Mouse (Mus musculus) forebrain, embryonic 12.5 days (tissue): ENCODE measurements around the gene Maz. TPM values are rescaled to one million over a fixed set of nuclear protein-coding genes. Genes with fewer than 3 reads are reported as not detected.
A peak's percentile ranks its signal among the peaks of the same experiment; 100 is the strongest.

Experiments used
- ATAC-seq: fragments of 200-750 bp; cut with Nextera tagmentation; 2 replicates; pipeline ENCODE4 v1.8.0; 2017; ENCODE audit warnings: moderate TSS enrichment; ENCODE audit not compliant: low FRiP score
- H3K27ac ChIP-seq: fragments of 300-500 bp; sonication (generic); 2 replicates; pipeline ENCODE4 v1.5.1; 2016; ENCODE audit warnings: mild to moderate bottlenecking
- H3K27me3 ChIP-seq: fragments of 300-500 bp; sonication (generic); 2 replicates; pipeline ENCODE4 v1.6.1; 2016; ENCODE audit warnings: mild to moderate bottlenecking
- H3K36me3 ChIP-seq: fragments of 300-500 bp; sonication (generic); replicated peaks from 2 replicates; pipeline ENCODE4 v1.6.1; 2016; ENCODE audit warnings: mild to moderate bottlenecking
- H3K4me1 ChIP-seq: fragments of 300-500 bp; sonication (generic); 2 replicates; pipeline ENCODE4 v1.6.1; 2016
- H3K4me2 ChIP-seq: fragments of 300-500 bp; sonication (generic); 2 replicates; pipeline ENCODE4 v1.6.1; 2016; ENCODE audit warnings: mild to moderate bottlenecking, moderate library complexity
- H3K4me3 ChIP-seq: fragments of 300-500 bp; sonication (generic); replicated peaks from 2 replicates; pipeline ENCODE4 v1.5.1; 2016; ENCODE audit warnings: mild to moderate bottlenecking
- H3K9ac ChIP-seq: fragments of 300-500 bp; sonication (generic); 2 replicates; pipeline ENCODE4 v1.6.1; 2016; ENCODE audit warnings: mild to moderate bottlenecking
- H3K9me3 ChIP-seq: fragments of 300-500 bp; sonication (generic); 2 replicates; pipeline ENCODE4 v1.6.1; 2016
- WGBS: fragments of 180-500 bp; shearing (Covaris S2); methylation state at CpG from one replicate; pipeline ENCODE4 v1.1.7; 2016; 5-methylcytosine and 5-hydroxymethylcytosine counted together
- polyA plus RNA-seq: library from polyadenylated mRNA; unstranded; fragments of >200 nt; fragmentation: Nextera tagmentation; extraction: Ambion mirVana; gene quantifications from 2 replicates; pipeline ENCODE4 v1.2.1, GENCODE M21; 2016

Gene Maz
- 95.2 and 113 TPM in 2 replicates for polyA plus RNA-seq

DNA sequence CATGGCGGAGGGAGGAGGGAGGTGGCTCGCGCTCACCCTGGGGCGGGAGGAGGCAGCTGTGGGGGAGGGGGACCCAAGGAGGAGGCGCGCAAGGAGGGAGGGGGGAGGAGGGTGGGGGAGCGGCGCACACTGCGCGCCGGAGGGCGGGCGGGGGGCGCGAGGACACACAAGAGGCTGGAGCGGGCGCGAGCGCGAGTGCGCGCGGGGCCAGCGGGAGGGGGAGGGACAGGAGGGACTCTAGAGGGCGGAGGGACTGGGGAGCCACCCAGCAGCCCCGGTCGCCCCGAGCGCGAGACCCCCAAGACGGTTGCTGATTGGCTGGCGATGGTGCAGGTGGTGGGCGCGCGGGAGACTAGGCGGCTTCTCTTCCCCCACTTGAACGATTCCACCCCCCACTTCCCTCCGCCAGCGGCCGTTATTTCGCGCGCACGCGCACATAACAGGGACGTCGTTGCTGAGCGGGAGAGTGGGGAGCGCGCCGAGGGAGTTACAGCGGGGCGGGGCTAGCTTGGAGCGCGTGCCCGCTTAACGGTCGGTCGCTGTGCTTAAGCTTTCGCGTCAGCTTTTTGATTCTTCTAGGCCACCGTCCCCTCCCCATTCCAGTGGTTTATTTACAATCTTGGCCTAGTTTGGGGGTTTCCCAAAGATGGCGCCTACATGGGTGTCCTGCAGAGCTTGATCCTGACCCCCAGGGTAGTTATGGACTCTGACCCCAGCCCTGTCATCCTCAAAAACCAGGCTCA, at the start of gene Maz:
TSS of gene Maz (minus strand) at position 54 of the 743 bp plus-strand sequence.
- under 1% methylated on average over 44 of the region's 63 CpGs for WGBS
- ATAC-seq: peak; percentile 93
- peak within 1 kb of the TSS; percentile 100 for H3K27ac ChIP-seq
- H3K27me3 ChIP-seq: no peaks in the 10 kb centered on the region
- H3K9ac ChIP-seq: peak within 1 kb of the TSS; percentile 100
- peaks cover 71% of the 10 kb centered on the region for H3K36me3 ChIP-seq
- no peaks in the 10 kb centered on the region for H3K9me3 ChIP-seq
- peak within 1 kb of the TSS; percentile 90 for H3K4me2 ChIP-seq
- H3K4me3 ChIP-seq: peak within 1 kb of the TSS; percentile 98
- H3K4me1 ChIP-seq: peaks cover 39% of the 10 kb centered on the region

DNA sequence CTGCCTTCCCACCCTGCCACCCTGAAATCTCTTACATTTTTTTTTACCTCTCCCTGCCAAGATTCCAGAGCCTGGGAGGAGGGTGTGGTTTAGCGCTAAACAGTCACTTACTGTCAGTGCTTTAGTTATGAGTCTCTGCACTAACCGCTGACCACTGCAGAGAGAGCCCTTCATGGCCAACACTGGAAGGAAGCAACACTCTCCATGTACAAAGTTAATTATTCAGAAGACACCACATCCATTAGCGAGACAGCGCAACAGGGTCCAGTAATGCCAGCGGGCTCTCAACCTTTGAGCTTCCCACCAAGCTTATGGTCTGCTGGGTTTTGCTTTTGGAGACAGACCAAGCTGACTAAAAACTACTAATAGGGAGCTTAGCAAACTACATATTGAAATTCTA, 49.4 kb upstream of the Maz start:
- Histone ChIP-seq H3K9ac (no peak overlapping the region), H3K4me3 (no peak overlapping the region), H3K36me3 (no peaks in the 10 kb centered on the region), H3K4me2 (no peak overlapping the region), H3K9me3 (no peaks in the 10 kb centered on the region), H3K27me3 (no peaks in the 10 kb centered on the region), H3K4me1 (no peaks in the 10 kb centered on the region), H3K27ac (no peak overlapping the region)
- ATAC-seq: no peak
- 91% methylated on average over 5 of the region's 5 CpGs for WGBS

DNA sequence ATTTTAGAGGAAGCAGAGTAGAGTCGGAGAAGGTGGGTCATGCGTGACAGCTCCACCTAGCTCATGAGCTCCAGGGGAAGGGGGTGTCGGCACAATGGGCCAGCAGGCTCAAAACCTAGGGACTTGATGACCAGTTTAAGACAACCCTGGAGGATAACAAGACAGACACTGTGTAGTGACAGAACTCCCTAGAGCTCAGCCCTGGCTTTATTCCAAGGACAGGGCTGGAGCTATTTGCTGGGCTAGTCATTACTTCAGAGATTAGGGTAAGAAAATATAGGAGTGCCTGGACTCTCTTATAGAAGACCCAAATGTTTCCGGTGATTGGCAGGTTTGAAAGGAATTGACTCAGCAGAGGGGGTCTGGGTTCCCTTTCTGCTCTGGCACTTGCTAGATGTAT, 46.4 kb upstream of the Maz start:
- Histone ChIP-seq H3K9me3 (no peaks in the 10 kb centered on the region), H3K27ac (no peak overlapping the region), H3K4me1 (no peaks in the 10 kb centered on the region), H3K9ac (no peak overlapping the region), H3K36me3 (no peaks in the 10 kb centered on the region), H3K4me2 (no peak overlapping the region), H3K27me3 (no peaks in the 10 kb centered on the region), H3K4me3 (no peak overlapping the region)
- no peak for ATAC-seq
- 91% methylated on average over 4 of the region's 4 CpGs for WGBS

DNA sequence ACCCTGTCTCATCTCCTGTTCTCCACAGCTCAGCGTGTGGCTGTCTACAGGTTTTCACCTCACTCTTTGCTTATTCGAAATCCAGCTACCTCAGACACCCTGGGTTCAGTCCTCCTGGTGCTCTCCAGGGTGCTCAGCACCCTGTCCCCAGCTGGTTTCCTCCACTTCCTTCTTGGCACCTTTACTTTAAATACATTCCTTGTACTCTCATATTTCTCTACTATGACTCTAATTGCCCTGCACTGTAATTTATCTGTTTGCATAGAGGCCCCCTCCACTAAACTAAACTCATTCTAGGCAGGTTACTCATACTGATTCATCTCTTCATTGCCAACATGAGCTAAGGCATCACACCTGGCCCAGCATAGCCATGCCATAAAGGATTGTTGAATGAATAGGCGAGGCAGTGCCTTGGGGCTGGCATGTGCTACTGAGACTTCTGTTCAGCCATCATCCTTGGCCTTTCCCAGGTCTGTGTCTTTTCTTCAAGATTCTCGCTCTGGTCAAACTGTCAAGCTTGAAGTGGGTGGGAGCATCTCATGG, 44.1 kb upstream of the Maz start:
- no peak overlapping the region for H3K4me2 ChIP-seq
- H3K9ac ChIP-seq: no peak overlapping the region
- no peaks in the 10 kb centered on the region for H3K36me3 ChIP-seq
- no peaks in the 10 kb centered on the region for H3K9me3 ChIP-seq
- H3K27ac ChIP-seq: no peak overlapping the region
- WGBS: 75% methylated on average over 4 of the region's 4 CpGs
- ATAC-seq: no peak
- H3K27me3 ChIP-seq: no peaks in the 10 kb centered on the region
- H3K4me3 ChIP-seq: no peak overlapping the region
- H3K4me1 ChIP-seq: no peaks in the 10 kb centered on the region

DNA sequence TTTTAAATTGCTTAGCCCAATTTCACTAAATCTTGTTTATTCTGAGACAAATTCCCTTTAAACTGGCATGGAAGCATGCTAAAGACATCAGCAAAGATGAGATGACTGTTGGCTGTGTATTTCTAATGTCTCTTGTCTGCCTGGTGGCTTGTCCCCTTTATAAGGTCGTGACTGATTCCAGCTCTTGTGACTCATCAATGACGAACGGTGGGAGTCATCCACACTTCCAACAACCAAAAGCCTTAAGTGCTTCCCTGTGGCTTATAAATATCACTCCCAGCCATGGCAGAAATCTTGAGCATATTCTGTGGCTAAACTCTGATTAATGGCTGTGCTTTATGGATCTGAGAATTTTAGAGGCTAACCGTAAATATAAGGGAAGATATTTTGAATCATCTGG, 39.5 kb upstream of the Maz start:
- Histone ChIP-seq H3K4me2 (no peak overlapping the region), H3K4me1 (no peaks in the 10 kb centered on the region), H3K9me3 (no peaks in the 10 kb centered on the region), H3K27ac (no peak overlapping the region), H3K36me3 (no peaks in the 10 kb centered on the region), H3K27me3 (no peaks in the 10 kb centered on the region), H3K4me3 (no peak overlapping the region), H3K9ac (no peak overlapping the region)
- ATAC-seq: no peak
- 77% methylated on average over 4 of the region's 4 CpGs for WGBS

GRCm38 (mm10) chr7:127065538-127065937, 38.7 kb upstream of the Maz start:
- no peak for ATAC-seq
- 89% methylated on average over 6 of the region's 6 CpGs for WGBS
- no peaks in the 10 kb centered on the region for H3K36me3 ChIP-seq
- no peaks in the 10 kb centered on the region for H3K4me1 ChIP-seq
- H3K4me3 ChIP-seq: no peak overlapping the region
- no peak overlapping the region for H3K27ac ChIP-seq
- H3K4me2 ChIP-seq: no peak overlapping the region
- H3K27me3 ChIP-seq: no peaks in the 10 kb centered on the region
- H3K9me3 ChIP-seq: no peaks in the 10 kb centered on the region
- H3K9ac ChIP-seq: no peak overlapping the region

GRCm38 (mm10) chr7:127055026-127055585, 28.3 kb upstream of the Maz start:
- 78% methylated on average over 5 of the region's 5 CpGs for WGBS
- H3K4me1 ChIP-seq: no peaks in the 10 kb centered on the region
- H3K27ac ChIP-seq: no peak overlapping the region
- H3K4me3 ChIP-seq: no peak overlapping the region
- H3K9me3 ChIP-seq: no peaks in the 10 kb centered on the region
- H3K36me3 ChIP-seq: no peaks in the 10 kb centered on the region
- no peak overlapping the region for H3K9ac ChIP-seq
- H3K27me3 ChIP-seq: no peaks in the 10 kb centered on the region
- H3K4me2 ChIP-seq: no peak overlapping the region
- ATAC-seq: no peak

DNA sequence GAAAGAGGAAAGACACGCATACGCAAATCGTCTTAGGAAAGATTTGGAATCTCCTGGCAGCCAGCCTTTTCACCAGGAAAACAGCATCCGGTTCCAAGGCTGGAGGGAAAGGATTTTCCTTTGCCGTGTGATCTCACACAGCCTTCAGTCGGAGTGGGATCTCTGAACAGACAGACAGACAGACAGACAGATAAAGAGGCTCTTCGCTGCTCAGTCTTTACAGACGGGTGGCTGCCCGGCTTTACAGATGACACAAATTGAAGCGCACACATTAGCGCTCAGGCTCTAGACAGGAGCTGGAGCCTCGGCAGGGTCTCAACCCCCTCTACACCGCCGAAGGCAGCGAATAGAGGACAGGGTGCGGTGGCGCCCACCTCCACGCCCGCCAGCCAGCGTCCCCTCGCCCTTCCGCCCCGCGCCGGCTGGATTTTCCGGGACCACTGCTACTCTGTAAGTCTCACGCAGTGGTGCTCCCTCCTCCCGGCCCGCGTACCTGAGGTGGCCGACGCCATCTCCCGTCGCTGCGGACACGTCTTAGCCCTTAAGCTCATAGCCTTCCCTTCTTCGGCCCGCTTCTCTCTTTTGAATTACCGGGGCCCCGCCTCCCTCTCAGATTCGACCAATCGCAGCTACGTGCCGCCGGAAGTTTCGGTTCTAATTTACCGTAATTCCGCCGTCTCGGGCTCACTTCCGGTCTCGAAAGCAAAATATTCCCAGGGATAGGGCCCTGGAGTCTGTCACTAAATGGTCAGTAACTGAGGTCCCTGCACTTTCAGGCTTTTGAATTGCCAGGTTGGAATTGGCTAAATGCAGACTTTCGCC, 15.2 kb upstream of the Maz start, which contains the start of gene Kif22:
TSS of gene Kif22 (minus strand) at position 621 of the 822 bp plus-strand sequence.
- ATAC-seq: peak; percentile 89
- peak within 1 kb of the TSS; percentile 80 for H3K27ac ChIP-seq
- H3K9ac ChIP-seq: peak within 1 kb of the TSS; percentile 94
- H3K4me3 ChIP-seq: peak within 1 kb of the TSS; percentile 92
- H3K36me3 ChIP-seq: peaks cover 21% of the 10 kb centered on the region
- peaks cover 23% of the 10 kb centered on the region for H3K4me1 ChIP-seq
- WGBS: under 1% methylated on average over 53 of the region's 53 CpGs
- no peaks in the 10 kb centered on the region for H3K9me3 ChIP-seq
- H3K4me2 ChIP-seq: peak within 1 kb of the TSS; percentile 81
- H3K27me3 ChIP-seq: no peaks in the 10 kb centered on the region

DNA sequence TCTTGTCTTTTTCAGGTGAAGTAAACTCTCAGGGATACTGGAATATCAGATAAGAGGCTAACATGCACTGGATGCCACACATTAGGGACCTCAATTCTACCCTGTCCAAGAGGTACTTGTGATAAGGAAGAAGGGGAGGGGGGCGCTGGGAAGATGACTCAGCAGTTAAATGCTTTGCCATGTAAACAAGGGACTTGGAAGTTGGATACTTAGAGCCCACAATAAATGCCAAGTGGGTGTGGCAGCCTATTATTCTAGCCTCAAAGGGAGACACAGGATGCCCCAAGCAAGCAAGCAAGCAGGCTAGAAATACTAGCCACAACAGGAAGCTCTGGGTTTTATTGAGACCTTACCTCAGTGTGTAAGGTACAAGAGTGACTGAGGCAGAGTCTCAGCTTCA, 4.4 kb upstream of the Maz start:
- no peaks in the 10 kb centered on the region for H3K9me3 ChIP-seq
- no peak overlapping the region for H3K4me3 ChIP-seq
- H3K9ac ChIP-seq: no peak overlapping the region
- 91% methylated on average over 1 of the region's 1 CpGs for WGBS
- ATAC-seq: no peak
- H3K4me2 ChIP-seq: no peak overlapping the region
- peaks cover 81% of the 10 kb centered on the region for H3K36me3 ChIP-seq
- H3K4me1 ChIP-seq: peaks cover 9% of the 10 kb centered on the region
- no peak overlapping the region for H3K27ac ChIP-seq
- no peaks in the 10 kb centered on the region for H3K27me3 ChIP-seq

DNA sequence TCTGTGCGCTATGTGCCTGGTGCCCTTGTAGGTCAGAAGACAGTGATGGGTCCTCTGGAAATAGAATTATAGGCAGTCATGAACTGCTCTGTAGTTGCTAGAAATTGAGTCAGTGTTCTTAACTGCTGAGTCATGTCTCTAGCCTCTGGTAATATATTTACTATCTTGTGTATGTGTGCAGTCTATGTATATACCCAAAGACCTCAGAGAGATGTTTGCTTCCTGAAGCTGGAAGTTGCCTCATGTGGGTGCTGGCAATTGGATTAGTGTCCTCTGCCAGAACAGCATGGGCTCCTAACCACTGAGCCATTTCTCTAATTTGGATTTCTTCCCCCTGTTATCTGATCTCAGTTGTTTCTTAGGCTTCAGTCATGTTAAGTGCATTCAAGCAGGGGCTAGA, 3.3 kb upstream of the Maz start:
- Histone ChIP-seq H3K9ac (no peak overlapping the region), H3K4me2 (no peak overlapping the region), H3K27ac (no peak overlapping the region), H3K4me1 (peaks cover 9% of the 10 kb centered on the region), H3K27me3 (no peaks in the 10 kb centered on the region), H3K9me3 (no peaks in the 10 kb centered on the region), H3K4me3 (no peak overlapping the region), H3K36me3 (peaks cover 72% of the 10 kb centered on the region)
- 97% methylated on average over 1 of the region's 1 CpGs for WGBS
- ATAC-seq: no peak

DNA sequence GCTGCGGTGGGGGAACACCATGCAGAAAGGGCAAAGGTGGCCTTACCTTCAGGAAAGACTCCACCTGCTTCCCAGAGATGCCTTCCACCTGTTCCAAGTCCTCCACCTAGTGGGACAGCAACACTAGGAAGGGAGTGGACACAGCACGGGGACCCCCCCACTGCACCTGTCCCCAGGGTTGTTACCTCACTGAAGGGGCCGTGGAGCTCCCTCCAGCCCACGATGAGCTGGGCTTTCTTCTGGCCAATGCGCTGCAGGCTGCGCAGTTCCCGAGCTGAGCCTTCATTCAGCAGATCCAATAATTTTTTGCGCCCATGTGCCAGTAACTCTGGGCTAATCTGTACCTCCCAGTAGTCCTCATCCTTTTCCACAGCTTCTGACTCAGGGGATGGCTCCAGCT, 1.0 kb upstream of the Maz start:
- peak overlapping the region; percentile 100 for H3K27ac ChIP-seq
- H3K4me1 ChIP-seq: peaks cover 31% of the 10 kb centered on the region
- H3K27me3 ChIP-seq: no peaks in the 10 kb centered on the region
- 66% methylated on average over 8 of the region's 8 CpGs for WGBS
- no peak; the same call in 1 of the 2 replicates for ATAC-seq
- peak overlapping the region; percentile 100 for H3K9ac ChIP-seq
- H3K36me3 ChIP-seq: peaks cover 71% of the 10 kb centered on the region
- H3K9me3 ChIP-seq: no peaks in the 10 kb centered on the region
- H3K4me3 ChIP-seq: peak overlapping the region; percentile 98
- H3K4me2 ChIP-seq: peak overlapping the region; percentile 90

DNA sequence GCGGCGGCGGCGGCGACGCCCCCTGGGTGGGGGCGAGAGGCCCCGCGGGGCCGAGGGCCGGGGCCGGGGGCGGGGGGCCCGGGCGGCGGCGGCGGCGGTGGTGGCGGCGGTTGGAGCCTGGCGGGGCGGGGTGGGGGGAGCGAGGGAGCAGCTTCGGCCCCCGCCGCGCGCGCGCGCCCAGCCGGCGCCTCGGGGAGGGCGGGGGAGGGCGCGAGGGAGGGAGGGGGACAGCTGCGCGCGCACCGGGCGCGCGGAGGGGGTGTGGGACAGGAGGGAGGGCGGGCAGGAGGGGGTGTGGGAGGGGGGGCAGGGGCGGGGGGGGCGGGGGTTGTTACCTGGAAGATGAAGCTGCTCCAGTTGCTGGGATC, 237 bp downstream of the Maz start:
- WGBS: 3% methylated on average over 16 of the region's 48 CpGs
- H3K27ac ChIP-seq: peak overlapping the region; percentile 100
- H3K9me3 ChIP-seq: no peaks in the 10 kb centered on the region
- peak overlapping the region; percentile 98 for H3K4me3 ChIP-seq
- H3K9ac ChIP-seq: peak overlapping the region; percentile 100
- H3K36me3 ChIP-seq: peaks cover 71% of the 10 kb centered on the region
- ATAC-seq: no peak
- no peaks in the 10 kb centered on the region for H3K27me3 ChIP-seq
- H3K4me1 ChIP-seq: peaks cover 44% of the 10 kb centered on the region
- peak overlapping the region; percentile 90 for H3K4me2 ChIP-seq
